ENCODE assay signal across 7 mouse cellular contexts in the genomic region with DNA sequence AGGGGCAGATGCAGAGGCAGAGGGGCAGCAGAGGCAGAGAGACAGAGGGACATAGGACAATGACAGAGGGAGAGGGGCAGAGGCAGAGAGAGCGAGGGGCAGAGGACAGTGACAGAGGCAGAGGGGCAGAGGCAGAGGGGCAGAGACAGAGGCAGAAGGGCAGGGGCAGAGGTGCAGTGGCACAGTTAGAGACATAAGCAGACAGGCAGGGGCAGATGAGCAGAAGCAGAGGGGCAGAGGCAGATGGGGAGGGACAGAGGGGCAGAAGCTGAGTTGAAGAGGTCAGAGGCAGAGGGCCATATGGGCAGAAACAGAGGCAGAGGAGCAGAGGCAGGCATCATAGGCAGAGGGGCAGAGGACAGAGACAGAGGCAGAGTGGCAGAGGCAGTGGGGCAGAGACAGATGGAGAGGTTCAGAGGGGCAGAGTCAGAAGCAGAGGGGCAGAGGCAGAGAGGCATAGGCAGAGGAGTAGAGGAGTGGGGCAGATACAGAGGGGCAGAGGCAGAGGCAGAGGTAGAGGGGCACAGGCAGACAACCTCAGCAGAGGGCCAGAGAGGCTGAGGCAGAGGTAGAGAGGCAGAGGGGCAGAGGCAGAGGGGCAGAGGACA. TPM values are rescaled to one million over a fixed set of nuclear protein-coding genes. Genes with fewer than 3 reads are reported as not detected.
A peak's percentile ranks its signal among the peaks of the same experiment; 100 is the strongest.
DNase-seq lines count a peak whose midpoint lies in the region; ATAC-seq lines count a peak whose summit lies in the region.

No protein-coding gene starts in this region.

- no peaks in the 10 kb centered on the region for H3K9me3 ChIP-seq in lung, embryonic 15.5 days
- H3K9me3 ChIP-seq in hindbrain, embryonic 11.5 days (ENCODE audit: control insufficient read depth, low read length), result no peaks in the 10 kb centered on the region
- no peaks in the 10 kb centered on the region for H3K9me3 ChIP-seq in megakaryocyte, embryonic 14.5 days
- no peaks in the 10 kb centered on the region for H3K9me3 ChIP-seq in stomach, embryonic 15.5 days

- no peak for DNase-seq in lung, postnatal 10 days
- DNase-seq in hindbrain, embryonic 11.5 days (ENCODE audit: low spot score), result no peak
- no peak for DNase-seq in thymus, postnatal 10 days (ENCODE audit: low spot score in 2 of 2)
- DNase-seq in gastrocnemius, adult 18-20 months (ENCODE audit: low spot score), result no peak

- no peak overlapping the region for H3K4me3 ChIP-seq in lung, embryonic 15.5 days
- no peak overlapping the region for H3K4me3 ChIP-seq in hindbrain, embryonic 11.5 days (ENCODE audit: low read depth, low read length)
- H3K4me3 ChIP-seq in megakaryocyte, embryonic 14.5 days (replicated peaks), result peak overlapping the region; percentile 12
- no peak overlapping the region for H3K4me3 ChIP-seq in stomach, embryonic 15.5 days (replicated peaks)

- peaks cover 22% of the 10 kb centered on the region; the same call in 1 of the 2 replicates for H3K27me3 ChIP-seq in lung, embryonic 15.5 days
- peaks cover 3% of the 10 kb centered on the region for H3K27me3 ChIP-seq in hindbrain, embryonic 11.5 days (ENCODE audit: control insufficient read depth, insufficient read depth, low read length)
- peaks cover 28% of the 10 kb centered on the region for H3K27me3 ChIP-seq in megakaryocyte, embryonic 14.5 days (replicated peaks)
- no peaks in the 10 kb centered on the region; the same call in 1 of the 2 replicates for H3K27me3 ChIP-seq in stomach, embryonic 15.5 days (replicated peaks)

- peak; percentile 77 for ATAC-seq in lung, embryonic 15.5 days (ENCODE audit: borderline replicate concordance, extremely low read depth, low FRiP score, low TSS enrichment)
- peak; percentile 45 for ATAC-seq in hindbrain, embryonic 11.5 days (ENCODE audit: low FRiP score)
- ATAC-seq in stomach, embryonic 15.5 days (ENCODE audit: insufficient read depth, low FRiP score, low read depth), result peak; percentile 27; the same call in 1 of the 2 replicates

- H3K4me2 ChIP-seq in lung, embryonic 15.5 days, result no peak overlapping the region
- H3K4me2 ChIP-seq in hindbrain, embryonic 11.5 days (replicated peaks; ENCODE audit: low read depth, low read length), result no peak overlapping the region
- no peak overlapping the region for H3K4me2 ChIP-seq in stomach, embryonic 15.5 days

- no peak overlapping the region for H3K9ac ChIP-seq in lung, embryonic 15.5 days
- H3K9ac ChIP-seq in hindbrain, embryonic 11.5 days (ENCODE audit: low read depth, low read length), result no peak overlapping the region
- H3K9ac ChIP-seq in stomach, embryonic 15.5 days, result no peak overlapping the region

- H3K27ac ChIP-seq in lung, embryonic 15.5 days, result no peak overlapping the region
- H3K27ac ChIP-seq in hindbrain, embryonic 11.5 days (ENCODE audit: low read depth, low read length), result no peak overlapping the region
- no peak overlapping the region for H3K27ac ChIP-seq in stomach, embryonic 15.5 days

- H3K36me3 ChIP-seq in lung, embryonic 15.5 days, result no peaks in the 10 kb centered on the region
- no peaks in the 10 kb centered on the region for H3K36me3 ChIP-seq in hindbrain, embryonic 11.5 days (ENCODE audit: control insufficient read depth, insufficient read depth, low read length)
- H3K36me3 ChIP-seq in megakaryocyte, embryonic 14.5 days (replicated peaks; ENCODE audit: low read length), result peaks cover 51% of the 10 kb centered on the region
- no peaks in the 10 kb centered on the region for H3K36me3 ChIP-seq in stomach, embryonic 15.5 days

- 91% methylated on average over 1 of the region's 1 CpGs for WGBS in lung, embryonic 15.5 days
- 75% methylated on average over 1 of the region's 1 CpGs for WGBS in hindbrain, embryonic 11.5 days
- WGBS in stomach, embryonic 15.5 days, result 90% methylated on average over 1 of the region's 1 CpGs

- H3K4me1 ChIP-seq in lung, embryonic 15.5 days, result no peaks in the 10 kb centered on the region
- H3K4me1 ChIP-seq in hindbrain, embryonic 11.5 days (replicated peaks; ENCODE audit: control insufficient read depth, insufficient read depth, low read length), result no peaks in the 10 kb centered on the region
- no peaks in the 10 kb centered on the region for H3K4me1 ChIP-seq in megakaryocyte, embryonic 14.5 days
- no peaks in the 10 kb centered on the region for H3K4me1 ChIP-seq in stomach, embryonic 15.5 days

RNA-seq across cellular contexts. Expression of a gene that starts 40.3 kb away (rescaled TPM):
- 16.4 and 17.1 TPM in 2 replicates for polyA plus RNA-seq in lung, embryonic 15.5 days (2015; fragmentation: Nextera tagmentation; extraction: Ambion mirVana)
- 16.8 and 18.5 TPM in 2 replicates for polyA plus RNA-seq in hindbrain, embryonic 11.5 days (2014; fragmentation: Nextera tagmentation; extraction: Ambion mirVana)
- 1.4 TPM in 1 of 2 replicates, not detected in the other for polyA plus RNA-seq in megakaryocyte, embryonic 14.5 days (2012; ENCODE audit: insufficient read depth, low replicate concordance)
- polyA plus RNA-seq in stomach, embryonic 15.5 days (2015; fragmentation: Nextera tagmentation; extraction: Ambion mirVana), result 16.2 and 17.1 TPM in 2 replicates
- 10 to 100 TPM; 20.7 to 28.3 TPM for total RNA-seq in gastrocnemius, adult 18-20 months (2021)

RNA-seq across cellular contexts. Expression of a gene that starts 40.5 kb away (rescaled TPM):
- polyA plus RNA-seq in lung, embryonic 15.5 days (2015; fragmentation: Nextera tagmentation; extraction: Ambion mirVana), result 49.9 and 50.0 TPM in 2 replicates
- polyA plus RNA-seq in hindbrain, embryonic 11.5 days (2014; fragmentation: Nextera tagmentation; extraction: Ambion mirVana), result 55.6 and 56.5 TPM in 2 replicates
- polyA plus RNA-seq in megakaryocyte, embryonic 14.5 days (2012; ENCODE audit: insufficient read depth, low replicate concordance), result 3.5 TPM in 1 of 2 replicates, not detected in the other
- 43.4 and 45.7 TPM in 2 replicates for polyA plus RNA-seq in stomach, embryonic 15.5 days (2015; fragmentation: Nextera tagmentation; extraction: Ambion mirVana)
- 10 to 100 TPM in 1 of 2 experiments, 1 to 10 TPM in 1; 9.9 to 10.7 TPM for total RNA-seq in gastrocnemius, adult 18-20 months (2021)

Comparison
In these comparisons a context has a peak if more than half of its experiments do, and no peak if none do; other contexts are left out.
1. ATAC-seq: peak in every context shown above with its lines; median percentile 77 in lung, embryonic 15.5 days; 45 in hindbrain, embryonic 11.5 days; 27 in stomach, embryonic 15.5 days.